Mouse (Mus musculus) forebrain, embryonic 16.5 days (tissue): ENCODE measurements around the gene Pomgnt2. TPM values are rescaled to one million over a fixed set of nuclear protein-coding genes. Genes with fewer than 3 reads are reported as not detected.

Source experiments
- ATAC-seq: fragments of 200-750 bp; cut with Nextera tagmentation; 2 replicates; pipeline ENCODE4 v1.8.0; 2017; ENCODE audit warnings: mild to moderate bottlenecking, moderate library complexity
- H3K27ac ChIP-seq: fragments of 300-500 bp; sonication (generic); 2 replicates; pipeline ENCODE4 v1.5.1; 2014; ENCODE audit warnings: low read length, control low read depth
- H3K27me3 ChIP-seq: fragments of 300-500 bp; sonication (generic); replicated peaks from 2 replicates; pipeline ENCODE4 v1.6.1; 2014; ENCODE audit warnings: low read length; ENCODE audit not compliant: control insufficient read depth, insufficient read depth
- H3K36me3 ChIP-seq: fragments of 300-500 bp; sonication (generic); 2 replicates; pipeline ENCODE4 v1.6.1; 2014; ENCODE audit not compliant: control insufficient read depth, insufficient read depth
- H3K4me1 ChIP-seq: fragments of 300-500 bp; sonication (generic); replicated peaks from 2 replicates; pipeline ENCODE4 v1.6.1; 2014; ENCODE audit warnings: low read length; ENCODE audit not compliant: control insufficient read depth, insufficient read depth
- H3K4me2 ChIP-seq: fragments of 300-500 bp; sonication (generic); 2 replicates; pipeline ENCODE4 v1.6.1; 2014; ENCODE audit warnings: mild to moderate bottlenecking, low read length, control low read depth
- H3K4me3 ChIP-seq: fragments of 300-500 bp; sonication (generic); replicated peaks from 2 replicates; pipeline ENCODE4 v1.5.1; 2014; ENCODE audit warnings: mild to moderate bottlenecking, low read length, control low read depth
- H3K9ac ChIP-seq: fragments of 300-500 bp; sonication (generic); replicated peaks from 2 replicates; pipeline ENCODE4 v1.6.1; 2014; ENCODE audit warnings: low read depth, low read length, control low read depth
- H3K9me3 ChIP-seq: fragments of 300-500 bp; sonication (generic); 2 replicates; pipeline ENCODE4 v1.6.1; 2016; ENCODE audit warnings: low read length; ENCODE audit not compliant: control insufficient read depth
- WGBS: fragments of 180-500 bp; shearing (Covaris S2); extraction: QIAGEN DNeasy Blood & Tissue Kit; methylation state at CpG from one replicate; pipeline ENCODE4 v1.1.7; 2014; 5-methylcytosine and 5-hydroxymethylcytosine counted together
- polyA plus RNA-seq: library from polyadenylated mRNA; unstranded; fragments of >200 nt; fragmentation: Nextera tagmentation; extraction: Ambion mirVana; gene quantifications from 2 replicates; pipeline ENCODE4 v1.2.1, GENCODE M21; 2015

The Pomgnt2 gene
- polyA plus RNA-seq, 1 experiment from 2014 or later = 32.5 TPM

DNA sequence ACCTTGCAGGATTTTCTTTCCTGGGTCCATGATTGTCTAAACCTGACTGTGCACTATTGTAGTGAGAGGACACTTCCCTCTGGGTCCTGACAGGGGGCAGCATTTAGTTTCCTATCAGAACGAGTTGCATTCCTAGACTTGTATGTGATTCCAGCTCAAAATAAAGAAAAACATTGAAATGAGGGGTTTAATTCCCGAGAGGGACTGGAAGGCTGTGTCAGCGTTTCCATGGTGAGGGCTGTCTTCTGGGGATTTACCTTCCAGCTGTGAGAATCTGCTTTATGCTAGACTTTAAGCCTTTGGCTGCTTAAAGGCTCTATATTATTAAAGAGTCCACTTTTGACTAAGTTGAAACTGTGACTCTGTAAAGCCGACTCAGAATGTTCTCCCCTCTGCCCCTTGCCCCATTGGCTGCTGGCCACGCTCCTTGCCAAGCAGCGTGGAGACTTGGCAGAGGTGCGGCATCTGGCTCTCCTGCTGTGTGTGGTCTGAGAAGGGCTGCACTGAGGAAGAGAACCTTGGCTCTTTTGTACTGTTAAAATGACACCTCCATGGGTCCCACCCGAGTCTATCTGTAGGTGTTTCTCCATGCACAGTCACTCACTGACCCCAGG is 22.0 kb upstream of the Pomgnt2 start:
- 6% methylated on average over 8 of the region's 8 CpGs for WGBS
- no peak overlapping the region for H3K9ac ChIP-seq
- peak; percentile 87 for ATAC-seq
- no peaks in the 10 kb centered on the region for H3K9me3 ChIP-seq
- peaks cover 5% of the 10 kb centered on the region for H3K4me1 ChIP-seq
- H3K36me3 ChIP-seq = no peaks in the 10 kb centered on the region
- no peaks in the 10 kb centered on the region for H3K27me3 ChIP-seq
- no peak overlapping the region for H3K4me3 ChIP-seq
- H3K27ac ChIP-seq = peak overlapping the region; percentile 1; the same call in 1 of the 2 replicates
- peak overlapping the region; percentile 14; the same call in 1 of the 2 replicates for H3K4me2 ChIP-seq

DNA sequence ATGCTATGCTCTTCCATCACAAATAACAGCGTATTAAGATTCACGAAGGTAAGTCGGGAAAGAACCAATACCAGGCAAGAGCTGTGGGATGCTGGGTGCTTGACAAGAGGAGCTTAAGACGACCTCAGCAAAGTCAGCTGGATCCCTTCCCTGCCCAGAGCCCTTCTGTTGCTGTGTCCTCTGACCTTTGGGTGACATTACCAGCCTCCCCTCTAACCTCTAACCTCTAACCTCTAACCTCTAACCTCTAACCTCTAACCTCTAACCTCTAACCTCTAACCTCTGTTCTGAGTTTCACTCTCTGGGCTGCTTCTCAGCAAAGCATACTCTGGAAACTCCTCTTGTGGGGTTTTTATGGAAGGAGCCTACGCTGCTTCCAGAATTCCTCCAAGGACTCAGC is 21.2 kb upstream of the Pomgnt2 start:
- peaks cover 5% of the 10 kb centered on the region for H3K4me1 ChIP-seq
- ATAC-seq = no peak
- H3K4me3 ChIP-seq = no peak overlapping the region
- no peak overlapping the region for H3K27ac ChIP-seq
- H3K9ac ChIP-seq = no peak overlapping the region
- no peaks in the 10 kb centered on the region for H3K9me3 ChIP-seq
- 79% methylated on average over 5 of the region's 5 CpGs for WGBS
- no peak overlapping the region for H3K4me2 ChIP-seq
- no peaks in the 10 kb centered on the region for H3K27me3 ChIP-seq
- no peaks in the 10 kb centered on the region for H3K36me3 ChIP-seq

DNA sequence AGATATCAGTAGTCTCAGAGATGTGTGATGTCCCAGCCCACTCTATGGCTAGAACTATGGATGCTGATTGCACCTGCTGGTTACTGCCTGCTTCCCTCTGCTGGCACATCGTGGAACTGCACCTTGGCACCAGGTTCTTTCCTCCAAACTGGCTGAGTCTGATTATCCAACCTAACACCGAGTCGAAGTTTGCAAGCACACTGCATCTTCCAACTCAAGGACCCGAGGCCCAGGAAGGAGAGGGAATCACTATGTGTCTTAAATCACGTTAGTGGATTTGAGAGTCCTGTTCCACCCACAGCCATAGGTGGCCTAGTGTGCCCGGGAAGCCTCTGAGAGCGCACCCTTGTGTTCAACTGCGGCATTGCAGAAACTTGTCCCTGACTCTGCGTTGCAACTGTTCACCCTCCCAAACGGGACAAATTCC is 17.3 kb upstream of the Pomgnt2 start:
- Histone ChIP-seq H3K36me3 (no peaks in the 10 kb centered on the region), H3K9ac (no peak overlapping the region)
- ATAC-seq = no peak; the same call in 1 of the 2 replicates

GRCm38 (mm10) chr9:122013629-122014028 is 16.7 kb upstream of the Pomgnt2 start:
- Histone ChIP-seq H3K9me3 (no peaks in the 10 kb centered on the region), H3K9ac (no peak overlapping the region), H3K4me1 (peaks cover 5% of the 10 kb centered on the region), H3K27me3 (no peaks in the 10 kb centered on the region), H3K4me3 (no peak overlapping the region), H3K4me2 (no peak overlapping the region), H3K36me3 (no peaks in the 10 kb centered on the region), H3K27ac (no peak overlapping the region)
- ATAC-seq = no peak
- WGBS = 72% methylated on average over 4 of the region's 4 CpGs

More for the DNA sequence above, 17.3 kb upstream of the Pomgnt2 start:
- Histone ChIP-seq H3K9me3 (no peaks in the 10 kb centered on the region), H3K4me3 (no peak overlapping the region), H3K27ac (no peak overlapping the region), H3K27me3 (no peaks in the 10 kb centered on the region), H3K4me2 (no peak overlapping the region), H3K4me1 (peaks cover 5% of the 10 kb centered on the region)
- 3% methylated on average over 10 of the region's 10 CpGs for WGBS

- Histone ChIP-seq H3K9ac (no peak overlapping the region), H3K4me3 (no peak overlapping the region), H3K9me3 (no peaks in the 10 kb centered on the region), H3K27me3 (no peaks in the 10 kb centered on the region), H3K4me1 (peaks cover 8% of the 10 kb centered on the region), H3K4me2 (no peak overlapping the region), H3K36me3 (no peaks in the 10 kb centered on the region), H3K27ac (no peak overlapping the region)
- no peak for ATAC-seq
- WGBS = 75% methylated on average over 2 of the region's 2 CpGs
Observed at GRCm38 (mm10) chr9:122012816-122013215, 15.9 kb upstream of the Pomgnt2 start.

DNA sequence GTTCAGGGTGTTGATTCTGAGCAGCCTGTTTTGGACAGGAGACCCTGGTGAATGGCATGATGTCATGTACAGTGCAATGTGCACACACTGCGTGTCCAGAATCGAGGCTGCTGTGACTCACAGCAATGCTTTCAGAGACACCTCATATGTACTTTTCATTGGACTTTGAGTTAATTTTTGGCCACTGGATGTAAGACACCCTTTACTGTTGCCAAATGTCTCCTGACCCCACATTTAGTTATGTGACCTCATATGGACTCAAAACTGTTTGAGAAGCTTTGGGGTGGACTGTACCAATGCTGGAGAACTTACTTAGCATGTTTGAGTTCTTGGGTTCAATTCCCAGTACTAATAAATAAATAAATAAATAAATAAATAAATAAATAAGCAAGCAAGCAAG is 13.8 kb upstream of the Pomgnt2 start:
- no peak overlapping the region for H3K27ac ChIP-seq
- H3K4me3 ChIP-seq = no peak overlapping the region
- peaks cover 13% of the 10 kb centered on the region for H3K4me1 ChIP-seq
- H3K9ac ChIP-seq = no peak overlapping the region
- WGBS = 90% methylated on average over 2 of the region's 2 CpGs
- H3K36me3 ChIP-seq = no peaks in the 10 kb centered on the region
- H3K9me3 ChIP-seq = no peaks in the 10 kb centered on the region
- ATAC-seq = no peak
- no peak overlapping the region for H3K4me2 ChIP-seq
- H3K27me3 ChIP-seq = no peaks in the 10 kb centered on the region

GRCm38 (mm10) chr9:122008876-122009275 is 12.0 kb upstream of the Pomgnt2 start:
- Histone ChIP-seq H3K9ac (no peak overlapping the region), H3K4me2 (no peak overlapping the region), H3K4me3 (no peak overlapping the region), H3K9me3 (no peaks in the 10 kb centered on the region), H3K36me3 (no peaks in the 10 kb centered on the region), H3K27me3 (no peaks in the 10 kb centered on the region), H3K27ac (peak overlapping the region; percentile 5; the same call in 1 of the 2 replicates), H3K4me1 (peaks cover 13% of the 10 kb centered on the region)
- WGBS = 41% methylated on average over 2 of the region's 2 CpGs
- ATAC-seq = peak; percentile 75

DNA sequence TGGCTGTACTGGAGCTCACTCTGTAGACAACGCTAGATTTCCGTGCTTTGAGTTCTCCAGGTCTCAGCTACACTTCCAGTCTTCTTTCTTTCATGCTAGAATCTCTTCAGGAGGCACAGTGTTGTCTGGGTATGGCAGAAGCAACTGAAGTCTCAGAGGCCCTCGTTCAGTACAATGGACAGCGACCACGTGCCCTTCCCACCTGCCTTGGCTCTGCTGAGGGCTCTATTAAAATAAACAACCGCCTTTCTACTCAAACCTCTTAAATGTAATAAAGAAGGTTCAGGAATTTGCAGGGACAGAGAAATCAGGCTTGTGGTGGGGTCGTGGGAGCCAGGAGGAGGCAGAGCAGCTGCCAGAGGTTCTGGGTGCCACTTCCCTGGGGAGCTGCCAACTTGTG is 9.7 kb upstream of the Pomgnt2 start:
- no peak overlapping the region for H3K4me2 ChIP-seq
- H3K9me3 ChIP-seq = no peaks in the 10 kb centered on the region
- WGBS = 6% methylated on average over 7 of the region's 7 CpGs
- H3K4me3 ChIP-seq = no peak overlapping the region
- no peak for ATAC-seq
- peaks cover 13% of the 10 kb centered on the region for H3K4me1 ChIP-seq
- H3K9ac ChIP-seq = no peak overlapping the region
- no peaks in the 10 kb centered on the region for H3K36me3 ChIP-seq
- no peaks in the 10 kb centered on the region for H3K27me3 ChIP-seq
- H3K27ac ChIP-seq = no peak overlapping the region

DNA sequence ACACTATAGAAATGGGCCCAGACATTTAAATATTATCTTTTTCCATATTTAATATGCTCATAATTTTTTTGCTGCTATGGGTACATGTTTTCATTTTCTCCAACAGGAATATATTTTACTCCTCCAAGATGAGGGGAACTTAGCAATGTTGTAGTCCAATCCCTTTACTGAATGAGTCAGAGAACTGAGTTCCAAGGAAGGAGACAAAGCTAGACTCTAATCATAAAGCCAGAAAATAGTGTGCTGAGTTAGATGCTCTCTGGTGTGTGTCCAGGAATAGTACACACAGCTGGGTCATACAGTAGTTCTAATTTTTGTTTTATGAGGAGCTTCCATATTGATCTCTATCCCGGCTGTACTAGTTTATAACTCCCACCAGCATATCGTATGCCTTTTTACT is 9.3 kb upstream of the Pomgnt2 start:
- Histone ChIP-seq H3K27ac (no peak overlapping the region), H3K27me3 (no peaks in the 10 kb centered on the region), H3K9me3 (no peaks in the 10 kb centered on the region), H3K4me2 (no peak overlapping the region), H3K9ac (no peak overlapping the region), H3K4me1 (peaks cover 13% of the 10 kb centered on the region), H3K4me3 (no peak overlapping the region), H3K36me3 (no peaks in the 10 kb centered on the region)
- 86% methylated on average over 2 of the region's 2 CpGs for WGBS
- no peak for ATAC-seq

DNA sequence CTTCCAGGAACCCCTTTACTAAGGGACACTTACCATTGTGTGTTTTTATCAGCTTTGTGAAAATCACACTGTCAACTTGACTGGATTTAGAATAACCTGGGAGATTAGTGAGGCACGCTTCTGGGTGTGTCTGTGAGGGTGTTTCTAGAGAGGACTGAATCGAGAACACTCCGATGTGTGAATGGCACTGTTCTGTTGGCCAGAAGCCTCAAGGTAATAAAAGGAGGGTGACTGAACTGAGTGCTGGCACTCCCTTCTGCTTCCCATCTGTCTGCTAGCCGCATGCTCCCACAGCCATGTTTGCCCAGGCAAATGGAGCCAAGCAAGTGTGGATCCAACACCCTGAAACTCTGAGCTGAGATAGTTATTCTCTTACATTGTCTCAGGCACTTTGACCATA is 1.1 kb upstream of the Pomgnt2 start:
- H3K4me1 ChIP-seq = peaks cover 21% of the 10 kb centered on the region
- H3K36me3 ChIP-seq = no peaks in the 10 kb centered on the region
- 56% methylated on average over 4 of the region's 4 CpGs for WGBS
- no peak overlapping the region for H3K9ac ChIP-seq
- no peak overlapping the region for H3K4me2 ChIP-seq
- H3K27ac ChIP-seq = no peak overlapping the region
- H3K4me3 ChIP-seq = no peak overlapping the region
- no peaks in the 10 kb centered on the region for H3K27me3 ChIP-seq
- no peak for ATAC-seq
- no peaks in the 10 kb centered on the region for H3K9me3 ChIP-seq
